Mouse (Mus musculus) mouse trophoblast stem cell (cell line): ENCODE measurements around the gene Ctsl.

Source experiments
- in situ Hi-C, 2 experiments: fragments of 300-500 bp; cut with MseI, MboI; formaldehyde crosslinking; loops; 2 replicates in 1 of 2; 3 replicates in 1 of 2; pipeline ENCODE4 v1.15.1; 2025

The Ctsl gene

DNA sequence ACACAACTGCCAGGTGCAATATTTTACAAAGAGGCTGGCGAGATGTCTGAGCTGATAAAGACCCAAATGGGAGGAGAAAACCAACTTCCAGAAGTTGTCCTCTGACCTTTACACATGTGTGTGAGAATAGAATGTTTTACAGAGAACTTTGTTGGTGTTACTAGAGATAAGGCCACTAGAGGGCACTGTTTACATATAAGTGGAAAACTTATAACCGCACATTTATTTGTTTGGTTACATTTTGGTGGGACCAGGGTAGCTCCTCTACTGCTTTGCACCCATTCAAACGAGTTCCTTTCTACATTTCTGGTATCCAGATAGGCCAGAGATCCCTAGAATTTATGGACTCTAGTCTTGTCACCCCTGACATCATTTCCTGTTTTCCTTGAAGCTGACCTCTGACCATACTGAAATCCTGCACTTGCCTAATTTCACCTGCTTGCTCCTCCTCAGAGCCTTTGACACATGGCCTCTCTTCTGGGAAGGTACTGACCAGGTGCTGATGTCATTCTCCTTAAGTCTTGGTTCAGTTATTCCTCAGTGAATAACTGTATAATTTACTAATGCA lies 55.1 kb downstream of the Ctsl start:
- in situ Hi-C loops = loop anchor here (5.0 kb wide), 2 partner anchors 117 to 127 kb away; partner anchors contain the start of gene Cdk20 (in 1 of the 2)

DNA sequence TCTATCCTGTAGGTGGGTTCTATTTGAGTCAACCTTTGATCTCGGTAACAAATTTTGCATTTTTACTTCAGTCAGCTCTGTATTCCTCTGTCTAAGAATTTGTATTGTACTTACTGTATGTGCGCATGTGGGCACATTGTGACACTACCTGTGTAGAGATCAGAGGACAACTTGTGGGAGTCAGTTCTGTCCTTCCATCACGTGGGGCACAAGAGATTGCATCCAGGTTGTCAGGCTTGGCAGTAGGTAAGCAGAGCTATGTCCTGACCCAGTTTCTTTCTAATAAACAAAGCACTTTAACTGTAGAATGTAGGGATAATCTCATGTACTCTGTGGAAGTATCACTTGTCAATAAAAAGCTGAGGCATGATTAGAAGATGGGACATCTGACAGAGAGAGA lies 56.6 kb downstream of the Ctsl start:
- in situ Hi-C loops = no loop called here

DNA sequence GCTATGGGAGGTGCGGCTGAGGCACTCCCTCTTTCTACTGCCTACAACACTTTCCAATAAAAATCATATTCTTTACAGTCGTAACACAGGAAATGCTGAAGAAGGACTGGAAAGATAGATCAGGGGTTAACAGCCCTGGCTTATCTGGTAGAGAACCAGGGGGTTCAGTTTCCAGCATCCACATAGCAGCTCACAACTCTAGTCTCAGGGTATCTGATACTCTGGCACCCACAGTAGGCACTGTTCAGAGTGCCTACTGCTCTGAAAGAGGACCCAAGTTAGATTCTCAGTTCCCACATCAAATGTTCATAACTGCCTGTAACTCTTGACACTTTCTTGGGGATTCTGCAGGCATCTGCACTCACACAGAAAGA lies 57.8 kb downstream of the Ctsl start:
- in situ Hi-C loops = no loop called here

DNA sequence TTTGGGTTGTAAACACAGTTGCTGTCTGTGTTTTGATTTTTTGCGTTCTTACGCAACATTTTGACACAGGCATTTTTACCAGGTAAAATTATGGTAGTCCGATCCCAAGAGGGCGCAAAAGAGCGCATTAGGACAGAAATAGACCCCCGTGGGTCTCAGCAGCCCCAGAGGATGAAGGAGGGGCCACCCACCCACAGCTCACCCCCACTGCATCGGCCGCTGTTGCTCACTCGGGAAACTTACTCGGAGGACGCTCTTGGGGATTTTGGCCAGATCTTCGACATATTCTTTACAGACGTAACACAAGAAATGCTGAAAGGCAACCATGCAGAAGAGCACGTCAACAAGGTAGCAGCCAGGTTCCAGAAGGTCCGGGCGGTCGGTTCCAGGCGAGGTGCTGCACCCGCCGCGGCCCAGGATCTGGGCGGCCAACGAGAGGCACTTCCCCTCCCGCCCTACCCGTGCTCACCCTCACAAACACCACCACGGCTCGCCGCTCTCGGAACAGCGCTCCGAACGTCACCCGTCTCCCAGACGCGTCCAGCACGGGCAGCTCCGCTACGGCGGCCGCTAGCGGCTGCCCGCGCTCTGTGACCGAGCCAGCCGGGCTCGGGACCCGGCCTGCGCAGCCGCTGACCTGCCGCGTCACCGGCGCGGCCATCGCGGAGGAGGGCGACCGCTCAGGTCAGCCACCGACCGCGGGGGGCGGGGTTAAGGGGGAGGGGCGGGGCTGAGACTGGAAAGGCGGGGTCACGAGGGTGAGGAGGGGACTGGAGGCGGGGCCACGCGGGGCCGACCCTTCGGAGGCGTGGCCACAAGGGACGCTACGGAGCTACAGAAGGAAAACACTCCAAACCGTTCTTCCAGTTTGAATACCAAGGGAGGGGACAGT lies 58.4 kb downstream of the Ctsl start, which contains the start of gene Aaed1:
Aaed1 (minus strand) TSS at position 687 of the 892 bp plus-strand sequence.
- in situ Hi-C loops = no loop called here

DNA sequence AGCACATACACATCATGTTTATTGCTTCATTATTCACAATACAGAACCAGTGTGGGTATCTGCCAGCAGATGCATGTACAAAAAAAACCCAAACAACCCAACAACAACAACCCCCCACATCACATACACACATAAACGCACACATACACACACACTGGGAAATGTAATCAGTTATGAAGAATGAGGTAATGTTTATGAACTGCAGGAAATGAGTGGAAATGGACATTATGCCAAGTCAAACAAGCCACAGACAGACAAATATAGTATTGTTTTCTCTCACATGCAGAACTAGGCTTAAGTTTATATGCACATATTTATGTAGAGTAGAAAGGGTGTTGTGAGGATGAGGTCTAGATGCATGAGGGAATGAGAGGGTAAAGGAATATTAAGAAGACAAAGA lies 59.4 kb downstream of the Ctsl start:
- in situ Hi-C loops = no loop called here

DNA sequence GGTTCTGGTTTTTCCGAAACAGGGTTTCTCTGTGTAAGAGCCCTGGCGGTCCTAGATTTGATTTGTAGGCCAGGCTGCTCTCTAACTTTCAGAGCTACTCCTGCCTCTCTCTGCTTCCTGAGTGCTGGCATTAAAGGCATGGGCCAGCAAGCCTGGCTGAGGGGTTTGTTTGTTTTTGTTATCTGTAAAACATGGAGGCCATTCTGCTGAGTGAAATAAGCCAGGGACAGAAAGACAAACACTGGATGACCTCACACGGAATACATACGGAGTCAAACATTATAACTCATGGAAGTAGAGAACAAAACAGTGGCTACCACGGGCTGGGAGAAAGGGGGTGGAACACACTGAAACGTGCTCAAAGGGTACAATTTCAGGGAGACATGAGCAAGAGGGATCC lies 60.1 kb downstream of the Ctsl start:
- in situ Hi-C loops = no loop called here

DNA sequence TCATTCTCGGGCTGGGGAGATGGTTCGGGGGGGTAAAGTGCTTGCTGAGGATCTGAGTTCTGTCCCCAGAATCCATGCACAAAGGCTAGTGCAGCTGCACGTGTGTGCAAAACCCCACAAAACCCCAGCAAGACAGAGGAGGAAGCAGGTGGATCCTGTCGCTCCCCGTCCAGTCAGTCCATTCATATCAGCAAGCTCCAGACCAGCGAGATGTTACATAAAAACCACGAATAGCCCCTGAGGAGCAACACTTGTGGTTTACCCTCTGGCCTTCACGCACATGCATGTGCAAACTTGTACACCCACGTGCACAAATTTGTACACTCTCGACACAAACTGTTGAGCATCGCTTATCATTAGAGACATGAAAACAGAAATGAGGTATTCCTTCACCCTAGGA lies 60.8 kb downstream of the Ctsl start:
- in situ Hi-C loops = loop anchor here (5.0 kb wide), 1 partner anchor 58 kb away; no protein-coding TSS in a partner anchor
